ENCODE assay signal across 25 mouse cellular contexts in genomic region chr15:63559293-63559692, GRCm38 (mm10).
"Had no signal": no experiment of that assay in that cellular context is flagged by ENCODE, and none has a peak within 500 bp of the region (broad histone marks: within the 10 kb centered on the region; RNA-seq: fewer than 3 reads in every experiment).

No protein-coding gene starts in this region.

- H3K27me3 ChIP-seq: heart, embryonic 13.5 days; heart, embryonic 15.5 days; hindbrain, embryonic 12.5 days; intestine, embryonic 15.5 days; limb, embryonic 12.5 days had no signal

- H3K4me1 ChIP-seq: heart, embryonic 10.5 days; hindbrain, embryonic 10.5 days; hindbrain, embryonic 12.5 days; intestine, embryonic 15.5 days; limb, embryonic 10.5 days; limb, embryonic 12.5 days had no signal

- ATAC-seq: hindbrain, embryonic 16.5 days; inflammation-experienced regulatory T-cells, adult 6 months; intestine, embryonic 15.5 days; intestine, postnatal 0 days had no signal

- H3K36me3 ChIP-seq: heart, embryonic 10.5 days; heart, embryonic 13.5 days; heart, embryonic 15.5 days; hindbrain, embryonic 10.5 days; hindbrain, embryonic 12.5 days; intestine, embryonic 15.5 days; limb, embryonic 10.5 days; limb, embryonic 12.5 days had no signal

- H3K4me3 ChIP-seq: gastrocnemius, adult 2 months; heart, embryonic 10.5 days; heart, embryonic 13.5 days; heart, embryonic 15.5 days; hindbrain, embryonic 10.5 days; hindbrain, embryonic 12.5 days; intestine, embryonic 15.5 days; layer of hippocampus, adult 2 months; left cerebral cortex, adult 2 months; limb, embryonic 10.5 days; limb, embryonic 12.5 days had no signal

- H3K27ac ChIP-seq: gastrocnemius, adult 2 months; heart, embryonic 10.5 days; heart, embryonic 13.5 days; heart, embryonic 15.5 days; hindbrain, embryonic 10.5 days; hindbrain, embryonic 12.5 days; hindbrain, embryonic 14.5 days; intestine, embryonic 15.5 days; layer of hippocampus, adult 2 months; left cerebral cortex, adult 2 months; limb, embryonic 10.5 days; limb, embryonic 12.5 days had no signal

- H3K9ac ChIP-seq: heart, embryonic 13.5 days; heart, embryonic 15.5 days; hindbrain, embryonic 12.5 days; hindbrain, embryonic 14.5 days; intestine, embryonic 15.5 days; limb, embryonic 12.5 days had no signal

- H3K4me2 ChIP-seq: heart, embryonic 13.5 days; heart, embryonic 15.5 days; hindbrain, embryonic 12.5 days; hindbrain, embryonic 14.5 days; intestine, embryonic 15.5 days; limb, embryonic 12.5 days had no signal

- H3K9me3 ChIP-seq: heart, embryonic 10.5 days; heart, embryonic 13.5 days; heart, embryonic 15.5 days; hindbrain, embryonic 10.5 days; hindbrain, embryonic 12.5 days; intestine, embryonic 15.5 days; limb, embryonic 10.5 days; limb, embryonic 12.5 days had no signal

- DNase-seq: gastrocnemius, adult 2 months; gastrocnemius, postnatal 10 days; gastrocnemius, postnatal 25 days; heart, adult 18-20 months; heart, postnatal 4 days; kidney, adult 18-20 months; kidney, adult 8-10 months; kidney, postnatal 10 days; kidney, postnatal 25 days; kidney, postnatal 4 days; liver had no signal
